Mouse (Mus musculus) pancreas, adult 10 weeks (tissue): ENCODE results near the gene Reg3g. TPM values are rescaled to one million over a fixed set of nuclear protein-coding genes. Genes with fewer than 3 reads are reported as not detected.

Source experiments
- polyA plus RNA-seq: library from polyadenylated mRNA; stranded (reverse); fragments of 350-450 nt; fragmentation: Illumina TruSeq; extraction: RNeasy Lipid Tissue Mini Kit (QIAGEN cat#74804); gene quantifications from one replicate; pipeline ENCODE4 v1.2.3, GENCODE M21; 2015; ENCODE audit warnings: low read depth, low replicate concordance; ENCODE audit not compliant: insufficient read depth

The Reg3g gene
- polyA plus RNA-seq: 5.3 TPM

GRCm38 (mm10) chr6:78468772-78469171 lies at the start of gene Reg3g:
Reg3g (minus strand) TSS chr6:78468872.

GRCm38 (mm10) chr6:78422411-78422810 lies 46.3 kb downstream of the Reg3g start, which contains the start of gene Reg1:
Reg1 (plus strand) TSS chr6:78422711.

Other genes with a start within 250 kb of the Reg3g start
- 7.4 TPM for gene Reg3b, start 98.2 kb downstream of the Reg3g start, polyA plus RNA-seq
- gene Reg3d, start 90.0 kb downstream of the Reg3g start, polyA plus RNA-seq: 127 TPM
- not detected for gene Reg3a, start 88.2 kb downstream of the Reg3g start, polyA plus RNA-seq
- 35.0 TPM for gene Reg2, start 73.2 kb downstream of the Reg3g start, polyA plus RNA-seq
- gene Reg1, start 46.2 kb downstream of the Reg3g start, polyA plus RNA-seq: 6,249 TPM